Mouse (Mus musculus) left cerebral cortex, adult 18-20 months (tissue): ENCODE results near the gene Gm11444. TPM values are rescaled to one million over a fixed set of nuclear protein-coding genes. Genes with fewer than 3 reads are reported as not detected.

Experiments used
- DNase-seq, 2 experiments: peaks; one replicate each; pipeline ENCODE4 v3.0.0; 2021 to 2022; ENCODE audit warnings: low spot score in 2 of 2, mixed read lengths in 1 of 2
- long read RNA-seq, 2 experiments: library from polyadenylated mRNA; stranded (forward); transcript quantifications; one replicate each; pipeline ENCODE4 v2.0.0; 2021
- total RNA-seq, 2 experiments: library from RNA; stranded (reverse); gene quantifications; 2 replicates each; pipeline ENCODE4 v1.2.3; 2021

Gene Gm11444
- not detected for total RNA-seq
- long read RNA-seq, experiment 1, result 0 reads
- long read RNA-seq, experiment 2, result 0 reads

DNA sequence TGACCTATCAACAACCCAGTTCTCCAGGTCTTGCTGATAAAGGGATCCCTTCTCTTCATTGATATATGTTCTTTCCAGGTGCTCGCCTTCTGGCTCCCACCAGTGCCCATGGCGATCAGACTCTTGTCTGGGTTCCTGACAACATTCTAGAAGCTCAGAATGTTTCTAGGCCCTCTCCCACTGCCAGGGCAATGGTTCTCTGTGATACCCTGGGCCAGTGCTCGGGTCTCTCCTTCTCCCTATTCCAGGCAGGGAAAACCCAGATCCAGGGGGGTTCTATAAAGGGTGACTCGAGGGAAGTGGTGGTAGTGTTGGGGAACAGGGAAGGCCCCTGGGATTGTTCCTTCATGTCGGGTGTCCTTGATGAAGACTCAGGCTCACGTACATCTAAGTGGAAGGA, at the start of gene Gm11444:
Gm11444 (minus strand) TSS at position 101 of the 400 bp plus-strand sequence.
- DNase-seq, result no peak

DNA sequence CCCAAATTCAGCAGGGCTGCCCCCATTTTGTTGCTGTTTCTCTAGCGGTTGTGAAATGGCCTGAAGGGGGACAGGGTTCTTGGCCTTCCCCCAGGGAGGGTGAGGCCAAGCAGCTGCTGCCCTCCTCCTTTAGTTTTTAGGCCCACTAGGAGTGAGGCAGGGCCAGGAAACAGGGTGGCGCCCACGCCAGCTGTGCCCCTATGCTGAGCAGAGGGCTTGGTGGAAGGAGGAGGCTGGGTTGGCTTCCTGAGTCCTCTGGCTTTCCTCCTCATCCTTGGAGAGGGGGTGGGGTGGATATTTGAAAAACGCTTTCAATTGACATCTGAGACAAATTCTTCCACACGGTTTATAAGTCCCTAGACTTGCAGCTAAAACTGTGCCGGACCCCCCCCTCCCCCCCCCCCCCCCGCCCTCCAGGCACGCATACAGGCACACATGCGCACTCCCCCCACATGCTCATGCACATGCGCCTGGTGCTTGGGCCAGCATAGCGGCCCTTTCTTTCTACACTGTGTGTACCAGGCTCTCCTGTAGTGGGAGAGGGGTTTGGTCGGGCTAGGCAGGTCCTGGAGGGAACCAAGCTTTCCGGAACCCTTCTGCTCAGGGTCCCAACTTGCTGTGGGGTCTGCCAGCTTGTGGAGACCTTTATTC, 46.3 kb upstream of the Gm11444 start:
- no peak for DNase-seq

DNA sequence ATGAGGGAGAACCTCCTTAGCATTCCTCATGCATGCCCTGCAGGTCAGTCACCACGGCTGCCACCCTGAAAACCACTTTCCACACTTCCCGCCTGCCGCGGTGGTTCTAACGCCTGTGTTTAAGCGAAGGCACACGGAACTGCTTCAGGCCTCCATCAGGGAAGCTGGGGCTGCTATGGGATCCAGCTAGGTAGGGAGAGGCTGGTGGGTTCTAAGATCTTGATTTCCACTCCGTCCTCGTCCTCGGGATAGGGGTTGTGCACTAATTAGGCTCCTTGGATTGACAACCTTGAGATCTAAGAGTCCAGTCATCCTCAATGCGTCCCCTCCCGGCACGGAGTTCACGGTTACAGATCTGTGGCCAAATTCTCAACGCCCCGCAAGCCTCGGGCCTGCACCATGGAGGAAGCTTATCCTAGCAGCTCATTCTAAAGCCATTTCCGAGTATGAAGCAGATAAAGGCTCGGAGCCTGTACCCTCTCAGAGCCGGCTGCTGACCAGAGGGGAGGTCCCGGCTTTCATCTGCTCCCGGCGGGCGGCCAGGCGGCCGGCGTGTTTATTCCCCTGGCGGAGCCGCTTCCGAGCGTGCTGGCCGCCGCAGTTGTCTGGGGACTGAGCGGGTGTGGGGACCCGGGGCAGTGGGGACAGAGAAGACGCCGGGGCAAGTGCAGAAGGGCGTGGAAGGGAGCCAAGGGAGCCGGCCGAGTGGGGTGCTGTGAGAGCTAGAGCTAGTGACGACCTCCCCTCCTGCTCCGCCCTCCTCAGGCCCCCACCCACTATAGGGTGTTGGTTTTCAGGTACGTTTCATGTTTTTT, 44.8 kb upstream of the Gm11444 start:
- DNase-seq, result no peak

DNA sequence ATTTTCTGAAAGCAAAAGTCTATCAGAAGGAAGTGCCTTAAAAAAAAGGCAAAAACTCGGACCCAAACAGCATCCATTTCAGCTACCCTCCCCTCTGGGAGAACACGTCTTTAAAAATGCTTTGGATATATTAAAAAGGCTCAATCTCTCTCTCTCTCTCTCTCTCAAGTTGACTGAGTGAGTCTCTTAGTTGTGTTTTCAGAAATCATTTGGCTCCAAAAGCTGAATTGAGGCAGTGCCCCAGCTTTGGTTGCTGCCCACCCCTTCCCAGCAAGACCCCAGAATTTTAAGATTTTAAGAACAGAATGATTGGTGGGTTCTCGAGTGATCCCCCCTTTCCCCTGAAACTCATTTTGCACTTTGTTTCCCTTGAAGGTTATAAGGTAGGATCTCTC, 44.0 kb upstream of the Gm11444 start:
- DNase-seq, result no peak

DNA sequence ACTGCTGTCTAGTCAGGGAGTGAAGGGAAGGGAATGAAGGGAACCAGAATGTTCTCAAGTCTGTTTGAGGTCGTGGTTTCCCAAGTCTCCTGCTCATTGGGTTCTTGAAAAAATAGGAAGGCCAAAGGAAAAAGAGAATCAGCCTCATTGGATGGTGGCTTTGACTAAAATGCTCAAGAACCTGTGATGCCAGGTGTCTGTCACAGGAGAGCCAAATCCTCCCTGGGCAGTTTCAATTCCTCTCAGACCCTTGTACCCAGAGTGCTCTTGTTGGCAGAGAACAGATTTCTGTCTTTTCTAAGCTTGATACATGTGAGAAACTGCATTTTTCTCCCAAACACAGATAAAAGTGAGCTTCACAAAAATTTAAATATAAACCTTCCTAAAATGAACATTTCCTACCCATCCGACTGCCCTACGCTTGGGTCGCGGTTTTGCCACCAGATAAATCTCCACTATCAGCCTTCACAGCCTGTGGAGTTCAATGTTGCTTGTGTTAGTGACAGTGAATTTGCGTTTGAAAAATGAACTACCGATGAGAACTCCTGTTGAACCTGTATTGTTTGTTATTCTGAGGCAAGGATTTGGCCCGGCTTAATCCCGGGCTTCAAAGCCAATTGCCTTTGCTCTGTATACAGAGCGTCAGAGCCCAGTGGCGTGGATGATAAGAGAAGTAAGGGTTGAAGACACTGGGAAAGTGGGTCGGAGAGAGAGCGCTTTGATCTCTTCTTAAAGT, 43.4 kb upstream of the Gm11444 start:
- DNase-seq, result no peak

DNA sequence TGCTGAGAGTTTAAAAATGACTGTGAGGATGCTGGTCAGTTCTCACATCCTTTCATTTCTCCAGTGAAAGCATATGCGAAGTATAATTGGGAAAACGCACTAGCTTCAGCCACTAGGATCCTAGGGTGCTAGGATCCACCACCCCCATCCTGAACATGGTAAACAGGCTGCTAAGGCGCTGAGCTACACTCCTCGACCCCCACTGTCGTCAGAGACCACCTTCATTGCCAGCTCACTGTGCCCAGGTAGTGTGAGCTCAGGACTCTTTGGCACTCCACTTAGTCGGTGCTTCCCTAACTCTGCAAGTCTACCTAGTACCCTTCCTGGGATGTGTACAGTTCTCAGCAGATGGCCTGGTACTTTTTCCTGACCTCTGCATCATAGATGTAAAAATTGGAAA, 42.6 kb upstream of the Gm11444 start:
- DNase-seq, result no peak

DNA sequence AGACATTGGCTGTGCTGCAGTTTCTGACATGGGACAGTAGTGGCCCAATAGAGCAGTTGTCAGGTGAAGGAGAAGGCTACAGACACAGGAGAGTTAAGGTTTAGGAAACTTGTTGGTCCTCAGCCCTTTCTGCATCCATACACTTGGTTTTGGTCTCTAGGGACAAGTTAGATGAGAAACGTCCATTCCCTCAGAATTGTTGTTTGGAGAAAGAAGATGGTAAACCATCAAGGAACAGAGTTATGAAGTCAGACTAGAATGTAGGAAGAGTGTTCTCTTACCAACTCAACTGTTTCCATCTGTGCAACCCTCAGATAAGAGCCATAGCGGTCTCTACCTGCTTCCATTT, 41.5 kb upstream of the Gm11444 start:
- no peak for DNase-seq

DNA sequence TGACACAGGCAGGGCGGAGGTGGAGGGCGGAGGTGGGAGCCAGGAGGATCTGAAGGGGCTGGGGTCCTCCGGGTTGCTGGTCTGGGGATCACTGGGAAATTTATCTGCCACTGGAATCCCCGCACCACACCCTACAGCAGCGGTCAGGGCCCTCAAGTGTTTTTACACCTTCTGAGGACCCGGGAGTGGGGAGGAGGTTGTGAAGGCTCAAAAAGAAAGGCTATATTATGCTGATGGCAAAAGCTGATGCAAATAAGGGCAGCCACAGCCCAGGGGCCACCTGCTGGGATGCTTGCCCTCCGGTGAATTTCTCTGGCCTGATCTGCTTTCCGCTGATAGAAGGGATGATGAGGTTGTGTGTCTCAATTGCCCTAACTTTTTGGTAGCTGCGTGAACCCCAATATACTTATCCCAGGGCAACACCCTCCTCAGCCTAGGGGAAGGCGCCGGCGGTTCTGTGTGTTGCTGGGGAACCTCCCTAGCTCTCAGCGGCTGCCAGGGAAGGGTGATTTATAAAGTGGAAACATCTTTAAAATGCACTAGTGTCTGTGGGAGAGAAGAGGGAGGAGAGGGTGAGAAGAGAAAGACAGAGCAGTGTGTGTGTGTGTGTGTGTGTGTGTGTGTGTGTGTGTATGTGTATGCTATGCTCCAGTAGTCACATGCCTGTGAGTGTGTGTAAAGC, 41.0 kb upstream of the Gm11444 start:
- DNase-seq, result no peak

DNA sequence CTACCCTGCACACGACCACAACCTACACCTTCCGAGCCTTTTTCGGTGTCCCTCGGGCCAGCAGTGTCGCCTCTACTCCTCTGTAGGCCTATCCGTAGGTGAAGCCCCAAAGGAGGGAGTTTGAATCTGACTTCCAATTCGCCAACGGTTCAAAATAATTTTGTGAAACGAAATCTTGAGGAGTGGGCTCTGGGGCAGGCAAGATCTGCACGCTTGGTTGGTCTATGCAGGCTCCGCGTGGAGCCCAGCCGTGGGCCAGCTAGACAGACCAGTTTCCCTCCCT, 40.4 kb upstream of the Gm11444 start:
- no peak for DNase-seq

DNA sequence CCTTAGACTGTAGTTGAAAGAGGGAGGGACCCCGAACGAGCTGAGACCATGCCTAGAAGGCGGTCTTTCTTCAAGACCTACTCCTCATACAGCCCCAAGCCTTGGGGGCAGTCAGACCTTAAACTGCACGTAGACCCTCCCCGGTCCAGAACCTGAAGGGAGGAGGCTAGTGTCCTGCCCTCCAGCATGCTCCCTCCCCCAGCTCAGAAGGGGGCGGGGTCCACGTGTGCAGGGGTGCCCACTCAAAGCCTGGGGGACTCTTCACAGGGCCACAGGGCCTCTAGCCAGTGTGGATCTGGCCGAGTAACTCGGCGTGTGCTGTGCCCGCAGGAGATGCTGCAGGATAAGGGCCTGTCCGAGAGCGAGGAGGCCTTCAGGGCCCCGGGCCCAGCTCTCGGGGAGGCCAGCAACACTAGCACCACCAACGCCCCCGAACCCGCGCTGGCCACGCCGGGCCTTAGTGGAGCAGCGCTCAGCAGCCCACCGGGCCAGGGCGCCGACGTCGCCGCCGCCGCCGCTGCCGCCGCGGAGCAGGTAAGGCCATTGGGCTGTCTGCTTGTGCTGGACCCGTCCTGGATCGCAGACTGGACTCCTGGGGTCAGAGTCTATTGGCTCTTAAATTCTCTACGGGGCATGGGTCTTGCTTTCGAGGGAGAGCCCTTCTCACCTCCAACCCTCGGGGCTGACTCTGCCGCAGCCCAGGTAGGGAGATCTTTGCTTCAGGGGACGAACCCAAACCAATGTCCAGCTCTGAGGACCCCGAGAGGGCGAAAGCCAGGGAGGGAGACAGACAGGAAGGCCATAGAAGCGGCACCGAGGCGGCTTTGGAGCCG, 39.8 kb upstream of the Gm11444 start:
- no peak for DNase-seq

DNA sequence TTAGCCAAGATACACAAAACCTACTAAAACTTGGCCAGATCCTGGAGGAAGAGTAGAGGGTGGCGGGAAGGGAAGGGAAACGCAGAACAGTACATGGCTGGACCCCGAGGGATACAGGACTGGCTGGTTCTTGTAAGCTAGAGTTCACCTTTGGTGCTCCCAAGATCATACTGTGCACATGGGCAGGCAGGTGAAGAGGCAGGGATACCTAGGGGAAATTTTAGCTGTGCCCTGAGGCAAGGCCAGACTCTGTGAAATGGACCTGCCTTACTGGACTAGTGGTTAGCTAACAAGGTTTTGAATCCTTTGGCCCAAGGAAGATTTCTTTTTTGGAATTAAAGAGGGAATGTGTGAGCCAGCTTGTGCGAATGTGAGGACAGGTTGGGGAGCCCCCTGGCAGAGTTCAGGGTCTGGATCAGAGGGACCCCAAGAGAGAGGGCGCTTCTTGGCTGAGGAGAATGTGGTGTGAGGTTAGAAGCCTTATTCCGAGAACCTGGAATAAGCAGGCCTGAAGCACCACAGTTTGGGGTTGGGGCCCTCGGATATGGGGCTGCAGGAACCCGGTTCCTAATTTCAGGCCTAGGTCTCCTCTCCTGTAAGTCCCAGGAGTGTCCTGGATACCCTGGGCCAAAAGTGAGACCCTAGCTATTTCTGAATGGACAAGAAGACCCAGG, 39.1 kb upstream of the Gm11444 start:
- no peak for DNase-seq

DNA sequence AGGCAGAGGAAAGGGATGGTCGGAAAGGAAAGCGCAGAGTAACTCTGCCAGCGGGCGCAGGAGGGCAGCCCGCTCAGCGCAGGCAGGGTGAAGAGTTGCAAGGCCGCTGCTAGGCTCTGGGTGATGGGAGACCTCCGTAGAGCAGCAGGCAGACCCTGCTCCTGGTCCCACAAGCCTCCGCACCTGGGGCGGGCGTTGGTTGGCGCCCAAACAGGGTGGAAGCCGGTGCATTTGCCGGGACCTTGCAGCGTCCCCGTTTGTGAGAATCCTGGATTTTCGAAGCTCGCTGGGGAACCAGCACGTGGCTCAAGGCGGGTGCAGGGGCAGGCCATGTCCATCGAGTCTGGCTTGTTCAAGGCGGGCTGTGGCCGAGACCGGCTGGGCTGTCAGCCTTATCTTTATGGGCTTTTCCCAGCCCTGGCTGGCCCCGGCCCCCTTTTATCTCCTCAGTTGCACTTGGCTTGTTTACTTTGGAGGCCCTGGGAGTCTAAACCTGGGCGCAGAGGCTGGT, 38.4 kb upstream of the Gm11444 start:
- DNase-seq, result no peak

DNA sequence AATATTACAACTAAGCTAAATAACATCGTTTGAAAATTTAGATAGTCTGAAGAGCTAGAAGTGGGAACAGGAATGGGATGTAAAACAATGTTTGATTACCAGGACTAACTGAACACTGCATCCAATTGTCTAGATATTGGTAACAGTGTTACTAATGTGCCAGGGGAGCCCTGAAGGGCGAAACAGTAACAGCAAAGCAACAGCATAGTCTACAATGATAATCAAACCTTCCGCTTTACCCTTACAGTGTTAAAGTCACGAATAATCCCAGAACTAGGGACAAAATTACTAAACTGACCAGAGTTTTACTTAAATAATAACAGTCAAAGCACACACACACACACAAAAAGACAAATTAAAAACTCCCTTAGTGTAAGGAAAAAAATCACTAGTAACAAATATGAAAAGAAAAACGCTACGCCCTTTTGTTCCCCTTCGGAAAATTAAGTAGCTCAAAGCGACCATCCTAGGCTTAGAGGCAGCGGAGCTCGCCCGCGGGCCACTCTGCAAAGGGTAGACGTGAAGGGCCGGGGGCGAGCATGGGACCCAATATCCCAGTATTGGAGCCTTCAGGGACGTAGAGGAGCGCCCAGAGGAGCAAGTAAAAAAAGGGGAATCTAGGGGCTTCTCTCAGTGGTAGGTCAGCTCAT, 37.8 kb upstream of the Gm11444 start:
- no peak for DNase-seq

DNA sequence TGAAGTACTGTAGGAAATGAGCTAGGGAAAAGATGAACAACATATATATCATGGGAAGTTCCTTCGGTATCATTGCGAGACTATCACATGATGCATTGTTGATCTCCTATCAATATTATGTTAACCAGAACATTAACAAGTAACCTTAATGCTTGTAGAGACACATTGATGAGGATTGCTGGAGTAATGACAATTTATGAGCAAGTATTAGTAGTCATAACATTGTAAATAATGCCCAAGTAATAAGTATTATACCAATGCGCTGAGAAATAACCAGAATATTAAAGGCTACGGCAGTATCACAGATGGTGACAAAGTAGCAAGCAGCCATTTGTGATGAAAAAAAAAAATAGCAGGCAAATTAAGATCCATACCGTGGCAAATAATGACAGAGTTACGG, 37.1 kb upstream of the Gm11444 start:
- no peak for DNase-seq

DNA sequence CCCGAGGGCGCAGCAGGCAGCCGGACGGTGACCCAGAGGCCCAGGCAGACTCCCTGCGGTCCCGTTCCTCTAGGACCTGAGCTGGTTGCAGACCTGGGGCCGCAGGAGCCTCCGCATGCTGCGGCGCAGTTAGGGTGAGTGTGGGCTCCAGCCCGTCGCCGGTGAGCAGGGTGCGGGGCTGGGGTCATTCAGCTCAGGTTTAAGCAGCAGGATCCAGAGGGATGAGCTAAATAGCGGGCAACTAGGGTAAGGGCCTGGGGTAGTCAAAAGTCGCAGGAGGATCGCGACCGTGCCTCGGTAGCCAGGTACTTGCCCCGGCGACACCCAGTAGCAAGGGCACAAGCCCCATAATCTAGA, 36.3 kb upstream of the Gm11444 start:
- DNase-seq, result no peak

DNA sequence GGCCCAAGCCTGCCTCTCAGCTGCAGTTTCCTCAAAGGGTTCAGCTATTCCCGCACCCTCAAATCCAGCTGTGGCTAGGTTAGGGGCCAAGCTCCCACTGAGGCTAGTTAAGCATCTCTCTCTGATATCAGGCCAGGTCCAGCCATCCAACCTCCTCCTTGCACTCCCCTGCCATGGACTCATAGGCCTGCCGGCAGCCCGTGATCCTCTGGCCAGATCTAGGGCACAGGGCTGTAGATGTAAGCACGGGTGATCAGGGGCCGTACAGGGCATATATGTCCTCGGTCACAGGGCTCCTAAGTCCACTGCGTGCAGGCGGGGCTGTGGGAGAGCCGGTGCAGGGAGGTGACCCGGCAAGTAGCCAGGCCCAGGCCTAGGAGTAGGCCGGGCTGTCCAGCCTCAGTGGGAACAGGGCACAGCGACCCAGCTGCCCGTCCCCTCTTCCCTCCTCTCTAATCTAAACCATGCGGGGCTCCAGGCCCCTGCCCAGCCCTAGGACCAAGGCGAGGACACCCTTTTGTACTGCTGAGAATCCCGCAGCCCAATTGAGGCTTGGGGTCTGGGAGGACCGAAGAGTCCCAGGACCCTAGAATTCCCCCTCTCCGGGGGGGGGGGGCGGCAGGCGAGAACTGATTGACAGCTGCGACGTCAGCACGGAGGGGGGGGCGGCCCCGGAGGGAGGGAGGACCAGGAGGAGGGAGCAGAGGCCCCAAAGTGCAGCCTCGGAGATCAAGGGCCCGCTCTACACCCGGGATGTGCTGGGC, 35.7 kb upstream of the Gm11444 start, which contains the start of gene Tbx4:
Tbx4 (plus strand) TSS at position 758 of the 764 bp plus-strand sequence.
- no peak for DNase-seq

DNA sequence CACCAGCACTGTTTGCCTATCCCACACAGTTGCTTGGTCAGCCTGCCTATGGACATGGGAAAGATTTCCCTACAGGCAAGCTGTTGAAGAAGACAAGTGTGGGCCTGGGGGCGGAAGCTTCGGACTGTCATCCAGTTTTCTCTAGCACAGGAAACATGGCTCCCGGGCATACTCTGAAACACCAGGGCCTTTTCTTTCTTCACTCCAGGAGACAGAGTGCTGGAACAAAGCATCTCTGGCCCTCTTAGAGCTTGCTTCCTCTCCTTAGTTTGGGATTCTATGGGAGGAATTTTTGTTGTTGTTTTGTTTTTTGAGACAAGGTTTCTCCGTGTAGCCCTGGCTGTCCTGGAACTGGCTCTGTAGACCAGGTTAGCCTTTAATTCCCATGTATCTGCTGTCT, 34.4 kb upstream of the Gm11444 start:
- no peak for DNase-seq

DNA sequence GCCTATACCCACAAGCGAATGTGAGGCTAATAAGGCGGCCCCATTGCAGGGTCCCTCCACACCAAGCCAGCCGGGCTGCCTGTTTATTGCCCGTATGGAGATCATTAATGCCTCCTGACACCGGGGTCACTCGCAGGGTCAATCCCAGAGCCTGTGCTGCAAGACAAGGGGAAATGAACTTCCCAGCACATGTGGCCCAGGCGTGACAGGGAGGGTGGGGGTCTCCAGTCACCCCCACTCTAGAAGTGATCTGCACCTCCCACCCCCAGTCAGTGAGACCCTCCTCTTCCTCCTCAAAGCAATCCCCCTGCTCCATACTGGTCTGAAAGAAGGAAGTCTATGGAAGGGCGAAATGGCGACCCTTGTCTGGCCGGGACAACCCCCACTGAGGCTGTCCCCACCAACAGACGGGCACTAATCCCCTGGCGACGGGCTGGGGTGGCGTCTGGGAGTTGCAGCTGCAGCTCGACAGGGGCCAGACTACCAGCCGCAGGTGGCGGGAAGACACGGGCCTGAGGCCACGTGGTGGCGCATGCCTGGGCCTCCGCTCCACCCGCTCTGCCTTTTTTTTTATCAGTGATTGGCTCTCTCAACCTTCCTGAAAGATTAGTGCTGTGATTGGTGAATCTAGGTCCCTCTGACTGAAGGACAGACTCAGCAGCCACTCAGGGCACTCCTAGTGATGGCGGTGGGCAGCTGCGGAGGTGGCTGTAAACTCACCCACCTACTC, 26.1 kb upstream of the Gm11444 start:
- no peak for DNase-seq
